Mouse (Mus musculus): ENCODE data around the gene Prss53. TPM values are rescaled to one million over a fixed set of nuclear protein-coding genes. Genes with fewer than 3 reads are reported as not detected.

Prss53 gene
- polyA plus RNA-seq, 2 experiments: 0.05 to 0.38 TPM

DNA sequence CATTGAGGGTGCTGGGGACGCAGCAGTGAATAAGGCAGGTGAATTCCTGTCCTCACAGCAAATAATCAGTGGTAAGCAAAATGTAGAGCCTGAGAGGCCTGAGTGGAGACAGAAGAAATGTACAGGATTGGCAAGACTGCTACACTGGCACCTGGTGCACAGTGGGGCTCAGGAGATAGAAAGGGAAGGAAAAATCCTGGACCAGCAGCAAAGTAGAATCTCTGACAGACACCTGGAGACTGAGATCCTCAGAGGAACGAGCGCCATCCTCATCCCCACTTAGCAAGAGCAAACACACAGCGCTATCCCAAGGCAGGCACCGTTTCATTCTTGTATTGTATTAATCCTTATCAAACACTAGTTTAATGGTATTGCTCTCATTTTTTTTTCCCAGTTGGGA lies 53.3 kb downstream of the Prss53 start:
- WGBS (ENCODE audit: insufficient replicate concordance): 86% methylated on average over 5 of the region's 5 CpGs
- Histone ChIP-seq H3K9ac (replicated peaks) (no peak overlapping the region), H3K9me3 (ENCODE audit: control insufficient read depth, low read length) (no peaks in the 10 kb centered on the region), H3K27ac (no peak overlapping the region), H3K4me1 (replicated peaks; ENCODE audit: control insufficient read depth in 2 of 2, insufficient read depth in 2 of 2, low read length in 1 of 2) (peaks cover 7 to 8% of the 10 kb centered on the region in 2 experiments), H3K27me3 (ENCODE audit: control insufficient read depth, insufficient read depth, low read length) (no peaks in the 10 kb centered on the region), H3K4me2 (ENCODE audit: low read depth) (no peak overlapping the region), H3K4me3 (ENCODE audit: insufficient read depth in 1 of 2, low read depth in 2 of 2, low read length in 2 of 2) (no peak overlapping the region), H3K36me3 (replicated peaks; ENCODE audit: control insufficient read depth, insufficient read depth, low read depth) (no peaks in the 10 kb centered on the region)
- DNase-seq (ENCODE audit: low read depth in 3 of 3, low spot score in 3 of 3) (no peak), ATAC-seq (ENCODE audit: insufficient read depth) (no peak)
- TF ChIP-seq CTCF (IDR thresholded peaks at IDR 0.05; ENCODE audit: low read depth): no peak
- TF ChIP-seq EP300 (IDR thresholded peaks at IDR 0.05; ENCODE audit: low read depth): no peak

Other genes with a start within 250 kb of the Prss53 start
- 11.6 and 12.5 TPM in 2 replicates for gene Bcl7c, start 182.0 kb downstream of the Prss53 start, polyA plus RNA-seq (2012; rRNA removed)
- 21.7 and 27.9 TPM in 2 replicates for gene Bcl7c, start 182.0 kb downstream of the Prss53 start, polyA plus RNA-seq (2014; fragmentation: Nextera tagmentation; extraction: Ambion mirVana)
- gene Ctf1, start 178.2 kb downstream of the Prss53 start, polyA plus RNA-seq (2012; rRNA removed): 2.6 and 4.3 TPM in 2 replicates
- 1.7 and 2.5 TPM in 2 replicates for gene Ctf1, start 178.2 kb downstream of the Prss53 start, polyA plus RNA-seq (2014; fragmentation: Nextera tagmentation; extraction: Ambion mirVana)
- gene Ctf2, start 158.8 kb downstream of the Prss53 start, polyA plus RNA-seq (2012; rRNA removed): not detected in 2 replicates
- gene Ctf2, start 158.8 kb downstream of the Prss53 start, polyA plus RNA-seq (2014; fragmentation: Nextera tagmentation; extraction: Ambion mirVana): 0.05 and 0.15 TPM in 2 replicates
- gene Fbxl19, start 146.4 kb downstream of the Prss53 start, polyA plus RNA-seq (2012; rRNA removed): 10.8 and 11.3 TPM in 2 replicates
- 0.85 and 1.1 TPM in 2 replicates for gene Fbxl19, start 146.4 kb downstream of the Prss53 start, polyA plus RNA-seq (2014; fragmentation: Nextera tagmentation; extraction: Ambion mirVana)
- 6.9 and 7.2 TPM in 2 replicates for gene Orai3, start 121.2 kb downstream of the Prss53 start, polyA plus RNA-seq (2012; rRNA removed)
- 3.9 and 4.9 TPM in 2 replicates for gene Orai3, start 121.2 kb downstream of the Prss53 start, polyA plus RNA-seq (2014; fragmentation: Nextera tagmentation; extraction: Ambion mirVana)
- 5.7 TPM in 2 replicates for gene Setd1a, start 114.3 kb downstream of the Prss53 start, polyA plus RNA-seq (2012; rRNA removed)
- gene Setd1a, start 114.3 kb downstream of the Prss53 start, polyA plus RNA-seq (2014; fragmentation: Nextera tagmentation; extraction: Ambion mirVana): 10.5 and 12.3 TPM in 2 replicates
- gene Gm49388, start 105.4 kb downstream of the Prss53 start, polyA plus RNA-seq (2012; rRNA removed): 1.2 TPM in 1 of 2 replicates, not detected in the other
- gene Gm49388, start 105.4 kb downstream of the Prss53 start, polyA plus RNA-seq (2014; fragmentation: Nextera tagmentation; extraction: Ambion mirVana): not detected in 2 replicates
- 44.8 and 45.5 TPM in 2 replicates for gene Hsd3b7, start 90.4 kb downstream of the Prss53 start, polyA plus RNA-seq (2012; rRNA removed)
- 44.8 and 45.5 TPM in 2 replicates for gene Hsd3b7, start 90.4 kb downstream of the Prss53 start, polyA plus RNA-seq (2014; fragmentation: Nextera tagmentation; extraction: Ambion mirVana)
- gene Stx4a, start 66.7 kb downstream of the Prss53 start, polyA plus RNA-seq (2012; rRNA removed): 20.4 and 34.9 TPM in 2 replicates
- gene Stx4a, start 66.7 kb downstream of the Prss53 start, polyA plus RNA-seq (2014; fragmentation: Nextera tagmentation; extraction: Ambion mirVana): 7.2 and 8.1 TPM in 2 replicates
- 0.95 and 1.1 TPM in 2 replicates for gene Stx1b, start 66.4 kb downstream of the Prss53 start, polyA plus RNA-seq (2012; rRNA removed)
- 0.05 and 0.21 TPM in 2 replicates for gene Stx1b, start 66.4 kb downstream of the Prss53 start, polyA plus RNA-seq (2014; fragmentation: Nextera tagmentation; extraction: Ambion mirVana)
- 5.8 and 6.7 TPM in 2 replicates for gene Zfp646, start 14.7 kb downstream of the Prss53 start, polyA plus RNA-seq (2012; rRNA removed)
- gene Zfp646, start 14.7 kb downstream of the Prss53 start, polyA plus RNA-seq (2014; fragmentation: Nextera tagmentation; extraction: Ambion mirVana): 4.6 and 5.1 TPM in 2 replicates
- 3.0 TPM in 2 replicates for gene Zfp668, start 14.1 kb downstream of the Prss53 start, polyA plus RNA-seq (2012; rRNA removed)
- gene Zfp668, start 14.1 kb downstream of the Prss53 start, polyA plus RNA-seq (2014; fragmentation: Nextera tagmentation; extraction: Ambion mirVana): 3.9 and 4.3 TPM in 2 replicates
- not detected in 2 replicates for gene Gm21974, start 4.5 kb upstream of the Prss53 start, polyA plus RNA-seq (2012; rRNA removed)
- gene Gm21974, start 4.5 kb upstream of the Prss53 start, polyA plus RNA-seq (2014; fragmentation: Nextera tagmentation; extraction: Ambion mirVana): not detected in 2 replicates
- gene Vkorc1, start 4.6 kb upstream of the Prss53 start, polyA plus RNA-seq (2012; rRNA removed): 74.0 and 104 TPM in 2 replicates
- 107 and 116 TPM in 2 replicates for gene Vkorc1, start 4.6 kb upstream of the Prss53 start, polyA plus RNA-seq (2014; fragmentation: Nextera tagmentation; extraction: Ambion mirVana)
- gene Bckdk, start 13.1 kb upstream of the Prss53 start, polyA plus RNA-seq (2012; rRNA removed): 28.0 and 29.7 TPM in 2 replicates
- gene Bckdk, start 13.1 kb upstream of the Prss53 start, polyA plus RNA-seq (2014; fragmentation: Nextera tagmentation; extraction: Ambion mirVana): 68.3 and 76.0 TPM in 2 replicates
- 9.6 and 13.7 TPM in 2 replicates for gene Kat8, start 21.5 kb upstream of the Prss53 start, polyA plus RNA-seq (2012; rRNA removed)
- gene Kat8, start 21.5 kb upstream of the Prss53 start, polyA plus RNA-seq (2014; fragmentation: Nextera tagmentation; extraction: Ambion mirVana): 15.7 and 17.6 TPM in 2 replicates
- gene Prss8, start 39.1 kb upstream of the Prss53 start, polyA plus RNA-seq (2012; rRNA removed): 8.3 and 12.6 TPM in 2 replicates
- 9.8 and 10.3 TPM in 2 replicates for gene Prss8, start 39.1 kb upstream of the Prss53 start, polyA plus RNA-seq (2014; fragmentation: Nextera tagmentation; extraction: Ambion mirVana)
- gene Prss36, start 55.8 kb upstream of the Prss53 start, polyA plus RNA-seq (2012; rRNA removed): 2.0 and 2.3 TPM in 2 replicates
- gene Prss36, start 55.8 kb upstream of the Prss53 start, polyA plus RNA-seq (2014; fragmentation: Nextera tagmentation; extraction: Ambion mirVana): 3.0 TPM in 2 replicates
- gene Fus, start 76.5 kb upstream of the Prss53 start, polyA plus RNA-seq (2012; rRNA removed): 169 and 278 TPM in 2 replicates
- gene Fus, start 76.5 kb upstream of the Prss53 start, polyA plus RNA-seq (2014; fragmentation: Nextera tagmentation; extraction: Ambion mirVana): 15.8 and 17.1 TPM in 2 replicates
- 13.8 and 20.2 TPM in 2 replicates for gene Pycard, start 102.9 kb upstream of the Prss53 start, polyA plus RNA-seq (2012; rRNA removed)
- gene Pycard, start 102.9 kb upstream of the Prss53 start, polyA plus RNA-seq (2014; fragmentation: Nextera tagmentation; extraction: Ambion mirVana): 37.1 and 39.3 TPM in 2 replicates
- gene Trim72, start 113.0 kb upstream of the Prss53 start, polyA plus RNA-seq (2012; rRNA removed): 0.03 and 0.04 TPM in 2 replicates
- not detected in 2 replicates for gene Trim72, start 113.0 kb upstream of the Prss53 start, polyA plus RNA-seq (2014; fragmentation: Nextera tagmentation; extraction: Ambion mirVana)
- 1.9 and 2.7 TPM in 2 replicates for gene Itgam, start 171.7 kb upstream of the Prss53 start, polyA plus RNA-seq (2012; rRNA removed)
- gene Itgam, start 171.7 kb upstream of the Prss53 start, polyA plus RNA-seq (2014; fragmentation: Nextera tagmentation; extraction: Ambion mirVana): 1.1 and 1.5 TPM in 2 replicates
- 0.02 TPM in 1 of 2 replicates, not detected in the other for gene Gm49368, start 171.7 kb upstream of the Prss53 start, polyA plus RNA-seq (2012; rRNA removed)
- gene Gm49368, start 171.7 kb upstream of the Prss53 start, polyA plus RNA-seq (2014; fragmentation: Nextera tagmentation; extraction: Ambion mirVana): 0.03 TPM in 1 of 2 replicates, not detected in the other
- gene Itgax, start 238.6 kb upstream of the Prss53 start, polyA plus RNA-seq (2012; rRNA removed): 0.09 and 0.16 TPM in 2 replicates
- 0.10 and 0.16 TPM in 2 replicates for gene Itgax, start 238.6 kb upstream of the Prss53 start, polyA plus RNA-seq (2014; fragmentation: Nextera tagmentation; extraction: Ambion mirVana)

All from liver, embryonic 14.5 days (tissue).